Mouse (Mus musculus) kidney, embryonic 16.5 days (tissue): ENCODE results near the gene Ces1c. TPM values are rescaled to one million over a fixed set of nuclear protein-coding genes. Genes with fewer than 3 reads are reported as not detected.

Source experiments
- ATAC-seq: fragments of 200-750 bp; cut with Nextera tagmentation; 2 replicates; pipeline ENCODE4 v1.8.0; 2017; ENCODE audit warnings: moderate TSS enrichment; ENCODE audit not compliant: low FRiP score, low TSS enrichment
- H3K27ac ChIP-seq: fragments of 300-500 bp; sonication (generic); 2 replicates; pipeline ENCODE4 v1.5.1; 2014; ENCODE audit warnings: low read length
- H3K27me3 ChIP-seq: fragments of 300-500 bp; sonication (generic); 2 replicates; pipeline ENCODE4 v1.6.1; 2014; ENCODE audit warnings: low read length, control low read depth, mixed read lengths; ENCODE audit not compliant: insufficient read depth
- H3K36me3 ChIP-seq: fragments of 300-500 bp; sonication (generic); 2 replicates; pipeline ENCODE4 v1.6.1; 2014; ENCODE audit warnings: low read length, control low read depth, mixed read lengths; ENCODE audit not compliant: insufficient read depth
- H3K4me1 ChIP-seq: fragments of 300-500 bp; sonication (generic); 2 replicates; pipeline ENCODE4 v1.6.1; 2014; ENCODE audit warnings: low read length, control low read depth, mixed read lengths; ENCODE audit not compliant: insufficient read depth
- H3K4me2 ChIP-seq: fragments of 300-500 bp; sonication (generic); replicated peaks from 2 replicates; pipeline ENCODE4 v1.6.1; 2014; ENCODE audit warnings: low read depth, low read length
- H3K4me3 ChIP-seq: fragments of 300-500 bp; sonication (generic); 2 replicates; pipeline ENCODE4 v1.5.1; 2014; ENCODE audit warnings: mild to moderate bottlenecking, low read length
- H3K9ac ChIP-seq: fragments of 300-500 bp; sonication (generic); replicated peaks from 2 replicates; pipeline ENCODE4 v1.6.1; 2014; ENCODE audit warnings: low read length
- H3K9me3 ChIP-seq: fragments of 300-500 bp; sonication (generic); 2 replicates; pipeline ENCODE4 v1.6.1; 2016; ENCODE audit warnings: low read length, control low read depth
- WGBS: fragments of 180-500 bp; shearing (Covaris S2); extraction: QIAGEN DNeasy Blood & Tissue Kit; methylation state at CpG from one replicate; pipeline ENCODE4 v1.1.7; 2014; 5-methylcytosine and 5-hydroxymethylcytosine counted together
- polyA plus RNA-seq: library from polyadenylated mRNA; unstranded; fragments of >200 nt; fragmentation: Nextera tagmentation; extraction: Ambion mirVana; gene quantifications from 2 replicates; pipeline ENCODE4 v1.2.1, GENCODE M21; 2015

Ces1c gene
- polyA plus RNA-seq, 1 experiment from 2014 or later, result 0.09 TPM

DNA sequence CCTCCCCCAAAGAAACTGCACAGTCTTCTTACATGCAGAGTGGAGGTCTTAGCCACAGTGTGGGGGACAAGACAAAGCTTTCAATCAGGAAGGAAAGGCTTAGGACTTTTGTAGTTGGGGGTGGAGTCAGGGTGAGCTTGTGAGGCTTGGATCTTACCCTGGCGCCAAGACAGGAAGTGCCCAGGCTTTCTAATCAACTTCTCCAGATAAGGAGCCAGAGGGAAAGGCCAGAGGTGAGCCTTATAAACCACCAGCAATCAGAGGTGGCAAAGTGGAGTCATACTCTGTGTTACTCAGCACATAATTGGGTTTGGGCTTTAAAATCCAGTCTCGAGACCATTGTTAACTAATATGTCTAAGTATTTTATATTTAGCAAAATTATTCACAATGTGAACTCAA lies 75.8 kb downstream of the Ces1c start:
- H3K4me1 ChIP-seq, result no peaks in the 10 kb centered on the region
- ATAC-seq, result no peak
- H3K4me3 ChIP-seq, result no peak overlapping the region
- no peak overlapping the region for H3K4me2 ChIP-seq
- H3K27ac ChIP-seq, result no peak overlapping the region
- H3K9ac ChIP-seq, result no peak overlapping the region
- 51% methylated on average over 2 of the region's 2 CpGs for WGBS
- H3K9me3 ChIP-seq, result no peaks in the 10 kb centered on the region
- no peaks in the 10 kb centered on the region for H3K27me3 ChIP-seq
- no peaks in the 10 kb centered on the region for H3K36me3 ChIP-seq

Other genes starting within 250 kb of the Ces1c start
- gene Capns2, start 229.9 kb downstream of the Ces1c start, polyA plus RNA-seq, result 0.21 TPM in 1 of 2 replicates, not detected in the other
- gene Slc6a2, start 171.2 kb downstream of the Ces1c start, polyA plus RNA-seq, result 0.64 and 1.4 TPM in 2 replicates
- not detected in 2 replicates for gene Ces1a, start 83.1 kb downstream of the Ces1c start, polyA plus RNA-seq
- gene Ces1b, start 51.3 kb downstream of the Ces1c start, polyA plus RNA-seq, result not detected in 2 replicates
- gene Ces1d, start 66.6 kb upstream of the Ces1c start, polyA plus RNA-seq, result 0.22 and 2.4 TPM in 2 replicates
- 0.21 and 0.51 TPM in 2 replicates for gene Ces1e, start 98.3 kb upstream of the Ces1c start, polyA plus RNA-seq
- gene Ces1f, start 148.5 kb upstream of the Ces1c start, polyA plus RNA-seq, result 0.31 TPM in 1 of 2 replicates, not detected in the other
- gene Ces1g, start 206.0 kb upstream of the Ces1c start, polyA plus RNA-seq, result 0.06 TPM in 1 of 2 replicates, not detected in the other
- gene Ces1h, start 248.4 kb upstream of the Ces1c start, polyA plus RNA-seq, result not detected in 2 replicates